Mouse (Mus musculus) activated CD4-positive, CD25-positive, alpha-beta regulatory T cell, adult 9 weeks (primary cell): ENCODE results near the gene Meis2. TPM values are rescaled to one million over a fixed set of nuclear protein-coding genes. Genes with fewer than 3 reads are reported as not detected.

Experiments used
- polyA plus RNA-seq: library from polyadenylated mRNA; unstranded; fragments of 100-300 nt; shearing (Covaris generic); gene quantifications from one replicate; pipeline ENCODE4 v1.2.1, GENCODE M21; 2017

Gene Meis2
- not detected for polyA plus RNA-seq

DNA sequence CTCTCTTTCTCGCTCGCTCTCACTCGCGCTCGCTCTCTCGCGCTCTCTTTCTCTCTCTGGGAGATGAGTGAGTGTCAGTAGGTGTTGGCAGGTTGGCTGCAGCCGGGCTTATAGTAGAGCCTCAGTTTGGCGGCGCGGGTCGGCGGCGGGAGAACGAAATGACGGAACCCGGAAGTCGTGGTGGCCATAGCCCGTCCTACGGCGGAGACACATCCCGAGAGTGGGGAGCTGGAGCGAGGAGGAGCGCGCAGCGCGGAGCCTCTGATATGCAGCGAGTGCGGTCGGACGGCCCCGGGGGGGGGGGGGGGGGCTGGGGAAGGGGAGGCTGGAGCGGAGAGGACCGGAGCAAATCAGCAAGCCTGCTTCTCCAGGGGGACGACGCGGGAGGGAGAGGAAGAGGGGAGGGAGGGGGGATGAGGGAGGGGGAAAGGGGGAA lies at the start of gene Meis2:
TSS of gene Meis2 (minus strand) at position 270 of the 436 bp plus-strand sequence.

